12 mouse cellular contexts compared by ENCODE assay signal in the genomic region with DNA sequence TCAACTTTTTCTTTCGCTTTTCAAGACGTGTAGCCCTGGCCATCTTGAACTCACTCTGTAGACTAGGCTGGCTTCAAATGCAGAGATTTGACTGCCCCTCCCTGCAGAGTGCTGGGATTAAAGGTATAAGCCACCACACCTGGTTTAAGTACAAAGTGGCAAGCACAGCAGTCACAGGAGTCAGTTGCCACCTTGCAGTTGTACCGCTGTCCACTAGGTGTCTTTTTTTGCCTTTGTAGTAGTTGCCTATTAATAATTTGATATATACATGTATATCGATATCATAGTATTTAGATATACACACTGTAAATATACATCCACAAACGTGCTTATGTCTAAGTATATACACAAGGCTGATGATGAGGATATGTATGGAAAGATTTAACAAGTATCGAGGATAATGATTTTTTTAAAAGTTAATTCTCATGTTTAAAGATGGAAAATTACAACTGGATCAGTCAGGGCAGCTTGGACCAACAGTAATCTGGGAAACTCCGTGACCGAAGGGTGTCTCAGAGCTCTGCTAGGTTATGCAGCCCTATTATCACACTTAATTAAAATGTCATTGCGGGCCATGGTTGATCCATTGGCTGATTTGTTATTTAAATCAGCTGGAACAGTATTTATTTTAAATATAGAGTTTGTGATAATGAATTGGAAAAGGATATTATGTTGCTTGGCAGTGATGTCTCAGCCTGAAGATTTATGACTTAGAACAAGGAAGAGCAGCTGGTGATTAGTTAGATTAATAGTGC.
A peak's percentile ranks its signal among the peaks of the same experiment; 100 is the strongest.
DNase-seq lines count a peak whose midpoint lies in the region; ATAC-seq and TF ChIP-seq lines count a peak whose summit lies in the region.
"Had no signal": no experiment of that assay in that cellular context is flagged by ENCODE, and none has a peak within 500 bp of the region (broad histone marks: within the 10 kb centered on the region; RNA-seq: fewer than 3 reads in every experiment).

No protein-coding gene starts in this region.

- H3K27me3 ChIP-seq in hindbrain, embryonic 11.5 days (ENCODE audit: control insufficient read depth, insufficient read depth, low read length), result no peaks in the 10 kb centered on the region
- no peaks in the 10 kb centered on the region for H3K27me3 ChIP-seq in hindbrain, embryonic 14.5 days (ENCODE audit: control insufficient read depth, insufficient read depth, low read length)
- no peaks in the 10 kb centered on the region for H3K27me3 ChIP-seq in lung, embryonic 14.5 days (ENCODE audit: insufficient read depth, low read length)
- H3K27me3 ChIP-seq: lung, embryonic 15.5 days had no signal

- no peak overlapping the region for H3K4me3 ChIP-seq in hindbrain, embryonic 11.5 days (ENCODE audit: low read depth, low read length)
- H3K4me3 ChIP-seq in hindbrain, embryonic 14.5 days (replicated peaks; ENCODE audit: low read length), result no peak overlapping the region
- H3K4me3 ChIP-seq in lung, embryonic 14.5 days (ENCODE audit: low read depth, low read length), result no peak overlapping the region
- H3K4me3 ChIP-seq: lung, embryonic 15.5 days had no signal

- no peaks in the 10 kb centered on the region for H3K36me3 ChIP-seq in hindbrain, embryonic 11.5 days (ENCODE audit: control insufficient read depth, insufficient read depth, low read length)
- H3K36me3 ChIP-seq in hindbrain, embryonic 14.5 days (replicated peaks; ENCODE audit: control insufficient read depth, insufficient read depth), result no peaks in the 10 kb centered on the region
- no peaks in the 10 kb centered on the region for H3K36me3 ChIP-seq in lung, embryonic 14.5 days (ENCODE audit: insufficient read depth)
- H3K36me3 ChIP-seq: lung, embryonic 15.5 days had no signal

- H3K9me3 ChIP-seq in hindbrain, embryonic 11.5 days (ENCODE audit: control insufficient read depth, low read length), result no peaks in the 10 kb centered on the region
- H3K9me3 ChIP-seq in hindbrain, embryonic 14.5 days (ENCODE audit: control insufficient read depth, low read length), result no peaks in the 10 kb centered on the region
- H3K9me3 ChIP-seq in lung, embryonic 14.5 days (ENCODE audit: low read depth, low read length), result no peaks in the 10 kb centered on the region
- H3K9me3 ChIP-seq: lung, embryonic 15.5 days had no signal

- 87% methylated on average over 9 of the region's 9 CpGs for WGBS in hindbrain, embryonic 11.5 days
- WGBS in hindbrain, embryonic 14.5 days, result 71% methylated on average over 9 of the region's 9 CpGs
- 63% methylated on average over 9 of the region's 9 CpGs for WGBS in lung, embryonic 14.5 days

- no peak for DNase-seq in hindbrain, embryonic 11.5 days (ENCODE audit: low spot score)
- DNase-seq in hindbrain, embryonic 14.5 days (ENCODE audit: low spot score), result no peak
- peak; percentile 53 for DNase-seq in lung, embryonic 14.5 days
- no peak for DNase-seq in lung, adult 18-20 months
- DNase-seq in NIH3T3 (ENCODE audit: low read depth), result peak; percentile 24
- DNase-seq in induced T-regulatory cell, adult 2 months (ENCODE audit: low read depth), result peak; percentile 3
- no peak for DNase-seq in ovary, postnatal 14 days (ENCODE audit: low spot score)
- DNase-seq: embryo, embryonic 11 days; gastrocnemius, postnatal 10 days; thymus, postnatal 14 days had no signal

- H3K4me1 ChIP-seq in hindbrain, embryonic 11.5 days (replicated peaks; ENCODE audit: control insufficient read depth, insufficient read depth, low read length), result no peaks in the 10 kb centered on the region
- H3K4me1 ChIP-seq in hindbrain, embryonic 14.5 days (replicated peaks; ENCODE audit: control insufficient read depth, insufficient read depth, low read length), result no peaks in the 10 kb centered on the region; the same call in 1 of the 2 replicates
- no peaks in the 10 kb centered on the region; the same call in 1 of the 2 replicates for H3K4me1 ChIP-seq in lung, embryonic 14.5 days (ENCODE audit: insufficient read depth)
- H3K4me1 ChIP-seq: lung, embryonic 15.5 days had no signal

- 0 out of 2 replicates have a peak, but pooled peaks have one; percentile 59 for ATAC-seq in hindbrain, embryonic 11.5 days (ENCODE audit: low FRiP score)
- ATAC-seq in hindbrain, embryonic 14.5 days (ENCODE audit: low FRiP score), result no peak
- ATAC-seq in lung, embryonic 14.5 days (ENCODE audit: insufficient read depth), result peak; percentile 63; the same call in 1 of the 2 replicates
- ATAC-seq: activated CD4-positive, CD25-positive, alpha-beta regulatory T cell, adult 4 months had no signal

- H3K9ac ChIP-seq in hindbrain, embryonic 11.5 days (ENCODE audit: low read depth, low read length), result no peak overlapping the region
- H3K9ac ChIP-seq in hindbrain, embryonic 14.5 days, result no peak overlapping the region
- H3K9ac ChIP-seq in lung, embryonic 14.5 days, result no peak overlapping the region
- H3K9ac ChIP-seq: lung, embryonic 15.5 days had no signal

- TF ChIP-seq CTCF in lung, embryonic 14.5 days (IDR thresholded peaks at IDR 0.05; ENCODE audit: low read depth), result peak; percentile 52

- no peak overlapping the region for H3K27ac ChIP-seq in hindbrain, embryonic 11.5 days (ENCODE audit: low read depth, low read length)
- no peak overlapping the region for H3K27ac ChIP-seq in hindbrain, embryonic 14.5 days
- H3K27ac ChIP-seq in lung, embryonic 14.5 days (ENCODE audit: low read depth), result no peak overlapping the region
- H3K27ac ChIP-seq: lung, embryonic 15.5 days had no signal

- H3K4me2 ChIP-seq in hindbrain, embryonic 11.5 days (replicated peaks; ENCODE audit: low read depth, low read length), result no peak overlapping the region
- H3K4me2 ChIP-seq in hindbrain, embryonic 14.5 days (replicated peaks), result no peak overlapping the region
- H3K4me2 ChIP-seq in lung, embryonic 14.5 days, result no peak overlapping the region
- H3K4me2 ChIP-seq: lung, embryonic 15.5 days had no signal

Comparison
In these comparisons a context has a peak if more than half of its experiments do, and no peak if none do; other contexts are left out.
1. DNase-seq: peak in lung, embryonic 14.5 days (single experiment), NIH3T3 (single experiment) and induced T-regulatory cell, adult 2 months (single experiment); none in hindbrain, embryonic 11.5 days (single experiment), hindbrain, embryonic 14.5 days (single experiment), lung, adult 18-20 months (0 of 2) and ovary, postnatal 14 days (single experiment).